Mouse (Mus musculus): Measurements from ENCODE around the gene Sirt7.

Gene Sirt7

GRCm38 (mm10) chr11:120581490-120582267 is 43.4 kb downstream of the Sirt7 start, which contains the start of gene Arhgdia:
TSS of gene Arhgdia (minus strand) at chr11:120581624.
- DNase-seq: peak; percentile 90

GRCm38 (mm10) chr11:120580871-120581331 is 44.1 kb downstream of the Sirt7 start:
- DNase-seq: peak; percentile 51

GRCm38 (mm10) chr11:120580190-120580589 is 44.9 kb downstream of the Sirt7 start:
- DNase-seq: peak; percentile 30

GRCm38 (mm10) chr11:120579316-120580107 is 45.5 kb downstream of the Sirt7 start:
- peak; percentile 87 for DNase-seq

GRCm38 (mm10) chr11:120578694-120579243 is 46.3 kb downstream of the Sirt7 start:
- DNase-seq: no peak

- no peak for DNase-seq
These were observed 46.9 kb downstream of the Sirt7 start for GRCm38 (mm10) chr11:120578024-120578693.

- DNase-seq: peak; percentile 26
These were observed 47.6 kb downstream of the Sirt7 start for GRCm38 (mm10) chr11:120577211-120578023.

- DNase-seq: no peak
These were observed 48.6 kb downstream of the Sirt7 start for GRCm38 (mm10) chr11:120576365-120576981.

- no peak for DNase-seq
These were observed 49.1 kb downstream of the Sirt7 start for GRCm38 (mm10) chr11:120575940-120576339.

GRCm38 (mm10) chr11:120575046-120575445 is 50.0 kb downstream of the Sirt7 start:
- DNase-seq: no peak

- DNase-seq: no peak
These were observed 50.8 kb downstream of the Sirt7 start for GRCm38 (mm10) chr11:120574278-120574600.

GRCm38 (mm10) chr11:120573585-120574277 is 51.3 kb downstream of the Sirt7 start:
- DNase-seq: no peak

- peak; percentile 99 for DNase-seq
These were observed 52.1 kb downstream of the Sirt7 start, which contains the start of gene P4hb for GRCm38 (mm10) chr11:120572752-120573584. TSS of gene P4hb (minus strand) at chr11:120573253.

GRCm38 (mm10) chr11:120572417-120572751 is 52.7 kb downstream of the Sirt7 start:
- no peak for DNase-seq

- no peak for DNase-seq
These were observed 53.2 kb downstream of the Sirt7 start for GRCm38 (mm10) chr11:120571754-120572416.

GRCm38 (mm10) chr11:120571122-120571521 is 53.9 kb downstream of the Sirt7 start:
- DNase-seq: no peak
